Mouse (Mus musculus) kidney, embryonic 15.5 days (tissue): ENCODE measurements around the gene Exo1. TPM values are rescaled to one million over a fixed set of nuclear protein-coding genes. Genes with fewer than 3 reads are reported as not detected.
A peak's percentile ranks its signal among the peaks of the same experiment; 100 is the strongest.

Experiments
- ATAC-seq: fragments of 200-750 bp; cut with Nextera tagmentation; replicated peaks from 2 replicates; pipeline ENCODE4 v1.8.0; 2017; ENCODE audit warnings: moderate TSS enrichment; ENCODE audit not compliant: low FRiP score
- H3K27ac ChIP-seq: fragments of 300-500 bp; sonication (generic); 2 replicates; pipeline ENCODE4 v1.5.1; 2015; ENCODE audit warnings: mild to moderate bottlenecking, inconsistent platforms
- H3K27me3 ChIP-seq: fragments of 300-500 bp; sonication (generic); 2 replicates; pipeline ENCODE4 v1.6.1; 2015; ENCODE audit warnings: inconsistent platforms
- H3K36me3 ChIP-seq: fragments of 300-500 bp; sonication (generic); 2 replicates; pipeline ENCODE4 v1.6.1; 2015; ENCODE audit warnings: inconsistent platforms
- H3K4me1 ChIP-seq: fragments of 300-500 bp; sonication (generic); 2 replicates; pipeline ENCODE4 v1.6.1; 2015; ENCODE audit warnings: inconsistent platforms
- H3K4me2 ChIP-seq: fragments of 300-500 bp; sonication (generic); 2 replicates; pipeline ENCODE4 v1.6.1; 2015; ENCODE audit warnings: moderate library complexity, mild to moderate bottlenecking, inconsistent platforms
- H3K4me3 ChIP-seq: fragments of 300-500 bp; sonication (generic); replicated peaks from 2 replicates; pipeline ENCODE4 v1.5.1; 2015; ENCODE audit warnings: mild to moderate bottlenecking, inconsistent platforms
- H3K9ac ChIP-seq: fragments of 300-500 bp; sonication (generic); 2 replicates; pipeline ENCODE4 v1.6.1; 2015; ENCODE audit warnings: mild to moderate bottlenecking, inconsistent platforms
- H3K9me3 ChIP-seq: fragments of 300-500 bp; sonication (generic); replicated peaks from 2 replicates; pipeline ENCODE4 v1.6.1; 2016; ENCODE audit warnings: inconsistent platforms
- WGBS: fragments of 180-500 bp; shearing (Covaris S2); methylation state at CpG from one replicate; pipeline ENCODE4 v1.1.7; 2015; ENCODE audit warnings: mixed read lengths; 5-methylcytosine and 5-hydroxymethylcytosine counted together
- polyA plus RNA-seq: library from polyadenylated mRNA; unstranded; fragments of >200 nt; fragmentation: Nextera tagmentation; extraction: Ambion mirVana; gene quantifications from 2 replicates; pipeline ENCODE4 v1.2.1, GENCODE M21; 2015

Exo1 gene
- polyA plus RNA-seq, result 79.9 and 86.9 TPM in 2 replicates

DNA sequence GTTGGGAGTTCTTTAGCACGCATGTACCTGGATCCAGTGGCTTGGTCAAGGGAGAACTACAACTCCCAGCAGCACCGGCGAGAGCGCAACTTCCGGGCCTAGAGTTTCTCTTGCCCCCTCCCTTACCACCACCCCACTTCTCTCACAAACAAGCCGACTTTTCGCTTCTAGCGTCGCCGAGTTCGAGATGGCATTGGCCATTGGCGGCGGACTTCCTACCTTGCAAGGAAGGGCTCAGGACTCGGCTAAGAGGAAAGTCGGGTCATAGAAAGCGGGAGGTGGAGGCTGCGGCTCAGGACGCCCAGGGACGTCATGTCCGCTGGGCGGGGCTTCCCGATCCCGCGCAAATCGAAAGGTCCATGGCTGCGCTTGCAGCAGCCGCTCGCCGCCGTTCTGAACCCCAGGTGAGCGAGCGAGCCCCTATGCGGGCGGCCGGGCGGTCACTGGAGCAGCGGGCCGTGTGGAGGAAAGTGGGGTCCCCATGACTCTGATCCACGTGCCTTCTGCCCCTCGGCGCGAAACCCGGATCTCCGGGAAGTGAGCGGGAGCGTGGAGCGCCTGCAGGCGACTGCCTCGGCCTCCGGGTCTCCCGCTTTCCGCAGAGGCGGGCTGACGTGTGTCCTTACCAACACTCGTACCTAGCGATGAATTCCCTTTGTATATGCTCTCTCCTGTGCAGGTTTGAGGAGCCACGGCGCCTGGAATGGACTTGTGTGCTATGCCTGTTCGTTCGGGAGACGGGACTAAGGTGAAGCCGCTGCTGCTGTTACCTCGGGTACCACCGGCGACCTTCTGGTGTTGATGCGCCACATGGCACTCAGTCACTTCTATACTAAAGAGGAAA lies at the start of gene Exo1:
Gene Exo1 (plus strand): TSS at position 129 of the 844 bp plus-strand sequence.
- peak within 1 kb of the TSS; percentile 67 for H3K9ac ChIP-seq
- no peaks in the 10 kb centered on the region for H3K27me3 ChIP-seq
- H3K27ac ChIP-seq, result peak within 1 kb of the TSS; percentile 95
- under 1% methylated on average over 66 of the region's 66 CpGs for WGBS
- peaks cover 15% of the 10 kb centered on the region for H3K4me1 ChIP-seq
- H3K4me3 ChIP-seq, result peak within 1 kb of the TSS; percentile 84
- peaks cover 24% of the 10 kb centered on the region for H3K36me3 ChIP-seq
- ATAC-seq, result peak; percentile 97
- peak within 1 kb of the TSS; percentile 88 for H3K4me2 ChIP-seq
- no peaks in the 10 kb centered on the region for H3K9me3 ChIP-seq

GRCm38 (mm10) chr1:175855515-175855914 lies 24.9 kb upstream of the Exo1 start:
- no peaks in the 10 kb centered on the region for H3K36me3 ChIP-seq
- H3K4me3 ChIP-seq, result no peak overlapping the region
- H3K27me3 ChIP-seq, result no peaks in the 10 kb centered on the region
- H3K9me3 ChIP-seq, result no peaks in the 10 kb centered on the region
- no peak overlapping the region for H3K4me2 ChIP-seq
- no peak overlapping the region for H3K9ac ChIP-seq
- ATAC-seq, result no peak
- H3K27ac ChIP-seq, result no peak overlapping the region
- no peaks in the 10 kb centered on the region for H3K4me1 ChIP-seq
- 95% methylated on average over 1 of the region's 1 CpGs for WGBS

DNA sequence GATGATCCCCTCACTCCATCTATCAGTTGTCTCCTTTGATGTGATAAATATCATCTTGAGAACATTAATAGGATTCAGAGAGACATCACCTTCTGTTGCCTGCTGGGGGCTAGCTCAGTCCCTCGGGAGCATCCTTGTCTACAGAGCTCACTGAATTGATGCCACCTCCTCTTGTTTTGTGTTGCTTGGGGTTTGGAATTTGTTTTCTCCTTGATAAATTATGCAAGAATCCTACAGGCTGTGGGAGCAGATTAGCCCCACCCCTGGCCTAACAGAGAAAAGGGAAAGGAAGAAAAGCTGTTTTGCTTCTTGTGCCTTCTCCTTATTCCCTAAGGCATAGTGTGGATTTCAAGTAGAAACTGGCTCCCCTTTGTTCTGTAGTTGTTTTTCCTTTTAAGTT lies 13.3 kb upstream of the Exo1 start:
- Histone ChIP-seq H3K36me3 (no peaks in the 10 kb centered on the region), H3K9me3 (no peaks in the 10 kb centered on the region), H3K9ac (no peak overlapping the region), H3K4me3 (no peak overlapping the region), H3K4me1 (no peaks in the 10 kb centered on the region), H3K4me2 (no peak overlapping the region), H3K27me3 (no peaks in the 10 kb centered on the region), H3K27ac (no peak overlapping the region)
- ATAC-seq, result no peak
- WGBS, result 69% methylated on average over 1 of the region's 1 CpGs

DNA sequence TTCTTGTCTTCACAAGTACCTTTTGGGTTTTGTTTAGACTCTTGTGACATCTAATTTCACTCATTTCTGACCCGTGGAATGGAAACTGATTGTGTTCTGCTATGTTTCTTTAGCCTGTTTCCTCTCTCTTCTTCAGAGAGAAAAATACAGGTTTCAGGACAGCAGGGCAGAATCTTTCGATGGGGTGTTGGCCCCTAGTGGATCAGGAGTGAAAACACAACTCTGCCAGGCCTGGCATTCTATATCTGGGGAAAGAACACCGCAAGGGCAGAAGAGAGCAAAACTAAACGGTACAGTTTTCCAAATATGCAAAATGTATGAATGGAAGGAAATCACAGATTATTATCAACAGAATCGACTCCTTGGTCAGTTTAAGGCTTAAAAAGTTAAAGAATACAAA lies 12.8 kb upstream of the Exo1 start:
- Histone ChIP-seq H3K9ac (no peak overlapping the region), H3K36me3 (no peaks in the 10 kb centered on the region), H3K9me3 (no peaks in the 10 kb centered on the region), H3K4me3 (no peak overlapping the region), H3K4me2 (no peak overlapping the region), H3K27ac (no peak overlapping the region), H3K27me3 (no peaks in the 10 kb centered on the region), H3K4me1 (no peaks in the 10 kb centered on the region)
- ATAC-seq, result no peak
- WGBS, result 29% methylated on average over 5 of the region's 5 CpGs

GRCm38 (mm10) chr1:175870716-175871115 lies 9.7 kb upstream of the Exo1 start:
- no peak overlapping the region for H3K4me3 ChIP-seq
- H3K9me3 ChIP-seq, result no peaks in the 10 kb centered on the region
- H3K27ac ChIP-seq, result no peak overlapping the region
- H3K36me3 ChIP-seq, result no peaks in the 10 kb centered on the region
- H3K4me1 ChIP-seq, result no peaks in the 10 kb centered on the region
- no peak for ATAC-seq
- H3K27me3 ChIP-seq, result no peaks in the 10 kb centered on the region
- H3K9ac ChIP-seq, result no peak overlapping the region
- 80% methylated on average over 3 of the region's 3 CpGs for WGBS
- no peak overlapping the region for H3K4me2 ChIP-seq

DNA sequence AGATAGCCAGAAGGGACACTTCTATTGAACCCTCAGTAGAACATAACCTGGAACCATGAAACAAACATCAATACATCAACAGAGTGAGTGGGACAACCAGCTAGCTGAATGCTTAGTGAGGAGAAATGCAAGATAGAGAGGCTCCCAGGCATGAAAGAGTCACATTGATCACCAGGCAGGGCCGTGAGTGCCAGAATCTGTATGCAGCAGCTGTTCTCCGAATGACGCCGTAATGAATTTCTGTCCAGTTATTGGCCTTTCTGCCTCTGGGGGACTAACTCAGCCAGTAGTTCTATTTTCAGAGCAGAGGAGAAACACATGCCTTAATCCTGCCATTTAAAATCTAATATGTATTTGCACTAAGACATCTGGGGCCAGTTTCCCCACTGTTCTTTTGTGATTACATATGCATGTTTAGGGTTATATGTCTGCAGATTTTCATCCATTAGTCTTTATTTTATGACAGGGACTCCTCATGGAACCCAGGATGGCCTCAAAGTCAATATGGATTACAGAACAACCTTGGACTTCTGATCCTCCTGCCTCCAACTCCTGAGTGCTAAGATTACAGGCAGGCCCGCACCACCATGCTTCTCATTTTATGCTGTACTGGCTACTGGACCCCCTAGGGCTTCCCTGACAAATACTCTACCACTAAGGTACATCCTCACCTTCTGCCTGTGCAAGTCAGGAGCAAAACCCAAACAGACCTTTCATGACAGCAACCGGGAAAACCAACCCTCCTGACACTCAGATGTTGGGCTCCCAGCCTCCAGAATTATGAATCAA lies 8.2 kb upstream of the Exo1 start:
- WGBS, result 75% methylated on average over 6 of the region's 6 CpGs
- no peaks in the 10 kb centered on the region for H3K36me3 ChIP-seq
- no peaks in the 10 kb centered on the region for H3K4me1 ChIP-seq
- no peaks in the 10 kb centered on the region for H3K9me3 ChIP-seq
- H3K27me3 ChIP-seq, result no peaks in the 10 kb centered on the region
- no peak overlapping the region for H3K9ac ChIP-seq
- ATAC-seq, result no peak
- H3K4me3 ChIP-seq, result no peak overlapping the region
- no peak overlapping the region for H3K4me2 ChIP-seq
- no peak overlapping the region for H3K27ac ChIP-seq

- H3K36me3 ChIP-seq, result peaks cover 48% of the 10 kb centered on the region
- H3K27me3 ChIP-seq, result no peaks in the 10 kb centered on the region
- H3K27ac ChIP-seq, result no peak overlapping the region
- H3K4me1 ChIP-seq, result peaks cover 15% of the 10 kb centered on the region
- ATAC-seq, result no peak
- no peaks in the 10 kb centered on the region for H3K9me3 ChIP-seq
- H3K9ac ChIP-seq, result no peak overlapping the region
- H3K4me3 ChIP-seq, result no peak overlapping the region
- WGBS, result 66% methylated on average over 3 of the region's 3 CpGs
- no peak overlapping the region for H3K4me2 ChIP-seq
These were observed 3.0 kb downstream of the Exo1 start for GRCm38 (mm10) chr1:175883398-175883797.

DNA sequence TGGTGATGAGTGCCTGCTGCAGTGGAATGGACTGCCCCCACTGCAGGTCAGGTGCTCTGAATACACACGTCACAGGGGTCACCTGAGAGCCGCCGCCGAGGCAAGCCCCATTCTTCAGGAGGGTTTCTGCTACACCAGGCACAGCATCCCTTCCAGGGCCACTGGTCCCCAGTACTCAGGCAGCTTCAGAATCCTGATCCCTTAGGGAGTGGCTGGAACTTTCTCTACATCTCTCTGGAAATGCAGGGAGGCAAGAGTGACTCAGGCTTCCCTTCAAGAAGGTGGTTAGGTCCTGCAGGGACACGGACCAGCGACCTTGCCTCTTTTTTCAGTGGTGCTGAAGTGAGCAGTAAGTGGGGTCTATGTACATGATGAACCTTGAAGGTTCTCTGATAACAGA lies 12.9 kb downstream of the Exo1 start:
- no peak overlapping the region for H3K4me2 ChIP-seq
- H3K9ac ChIP-seq, result no peak overlapping the region
- peaks cover 74% of the 10 kb centered on the region for H3K36me3 ChIP-seq
- H3K4me3 ChIP-seq, result no peak overlapping the region
- WGBS, result 86% methylated on average over 6 of the region's 6 CpGs
- ATAC-seq, result no peak
- H3K27me3 ChIP-seq, result no peaks in the 10 kb centered on the region
- no peaks in the 10 kb centered on the region for H3K4me1 ChIP-seq
- no peak overlapping the region for H3K27ac ChIP-seq
- no peaks in the 10 kb centered on the region for H3K9me3 ChIP-seq

- Histone ChIP-seq H3K27me3 (no peaks in the 10 kb centered on the region), H3K9me3 (no peaks in the 10 kb centered on the region), H3K4me1 (no peaks in the 10 kb centered on the region), H3K9ac (no peak overlapping the region), H3K4me2 (no peak overlapping the region), H3K36me3 (peaks cover 74% of the 10 kb centered on the region), H3K4me3 (no peak overlapping the region), H3K27ac (no peak overlapping the region)
- ATAC-seq, result no peak
- WGBS, result 93% methylated on average over 12 of the region's 12 CpGs
These were observed 13.3 kb downstream of the Exo1 start for GRCm38 (mm10) chr1:175893726-175894125.

GRCm38 (mm10) chr1:175911207-175911606 lies 30.8 kb downstream of the Exo1 start:
- Histone ChIP-seq H3K9ac (no peak overlapping the region), H3K4me3 (no peak overlapping the region), H3K27ac (no peak overlapping the region), H3K9me3 (no peaks in the 10 kb centered on the region), H3K36me3 (peaks cover 37% of the 10 kb centered on the region), H3K27me3 (no peaks in the 10 kb centered on the region), H3K4me1 (0 out of 2 replicates have a peak, but pooled peaks cover 3% of the 10 kb centered on the region), H3K4me2 (no peak overlapping the region)
- 91% methylated on average over 2 of the region's 2 CpGs for WGBS
- no peak for ATAC-seq

DNA sequence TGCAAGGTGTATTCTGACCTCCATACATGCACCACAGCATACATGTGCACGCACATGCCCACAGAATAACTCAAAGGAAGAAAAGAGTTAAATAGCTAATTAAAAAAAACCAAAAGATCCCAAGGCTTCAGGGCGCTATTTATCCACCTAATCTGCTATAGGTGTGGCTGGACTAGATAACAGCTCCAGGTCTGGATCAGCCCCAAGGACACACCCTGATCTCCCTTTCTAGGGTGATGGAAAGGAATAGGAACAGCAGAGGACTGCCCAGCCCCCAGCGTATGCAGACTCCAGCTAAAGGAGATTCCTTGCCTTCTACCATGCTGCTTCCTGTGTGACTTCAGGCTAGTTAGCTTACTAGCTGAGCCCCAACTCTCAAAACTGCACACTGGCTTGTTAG lies 31.7 kb downstream of the Exo1 start:
- 0 out of 2 replicates have a peak, but pooled peaks cover 3% of the 10 kb centered on the region for H3K4me1 ChIP-seq
- H3K4me2 ChIP-seq, result no peak overlapping the region
- 90% methylated on average over 3 of the region's 3 CpGs for WGBS
- H3K9me3 ChIP-seq, result no peaks in the 10 kb centered on the region
- no peak for ATAC-seq
- H3K9ac ChIP-seq, result no peak overlapping the region
- H3K4me3 ChIP-seq, result no peak overlapping the region
- H3K36me3 ChIP-seq, result peaks cover 29% of the 10 kb centered on the region
- no peaks in the 10 kb centered on the region for H3K27me3 ChIP-seq
- no peak overlapping the region for H3K27ac ChIP-seq

- H3K27me3 ChIP-seq, result no peaks in the 10 kb centered on the region
- no peak overlapping the region for H3K4me3 ChIP-seq
- ATAC-seq, result peak; percentile 84
- H3K27ac ChIP-seq, result no peak overlapping the region
- no peaks in the 10 kb centered on the region for H3K9me3 ChIP-seq
- H3K4me2 ChIP-seq, result no peak overlapping the region
- WGBS, result 68% methylated on average over 5 of the region's 5 CpGs
- 0 out of 2 replicates have a peak, but pooled peaks cover 3% of the 10 kb centered on the region for H3K4me1 ChIP-seq
- no peak overlapping the region for H3K9ac ChIP-seq
- peaks cover 11% of the 10 kb centered on the region for H3K36me3 ChIP-seq
These were observed 33.4 kb downstream of the Exo1 start for GRCm38 (mm10) chr1:175913728-175914303.
